Mouse (Mus musculus): Measurements from ENCODE around the gene Obscn. TPM values are rescaled to one million over a fixed set of nuclear protein-coding genes. Genes with fewer than 3 reads are reported as not detected.

Gene Obscn
- total and polyA plus RNA-seq, 3 experiments, result 315 to 894 (median 667) TPM

- DNase-seq, result no peak
- Histone ChIP-seq H3K4me1 (ENCODE audit: control insufficient read depth, insufficient read depth, low read length) (peaks cover 9% of the 10 kb centered on the region), H3K36me3 (ENCODE audit: control insufficient read depth, insufficient read depth, low read length) (peaks cover 2% of the 10 kb centered on the region), H3K4me3 (no peak overlapping the region), H3K27me3 (ENCODE audit: control insufficient read depth, insufficient read depth, low read length) (peaks cover 4% of the 10 kb centered on the region; the same call in 1 of the 2 replicates), H3K27ac (no peak overlapping the region), H3K9ac (ENCODE audit: low read depth, low read length) (no peak overlapping the region), H3K79me2 (replicated peaks; ENCODE audit: control insufficient read depth, insufficient read depth, low read length) (no peaks in the 10 kb centered on the region)
- intact Hi-C loops (cut with DNase I), result no loop called here
- TF ChIP-seq EP300 (IDR thresholded peaks at IDR 0.05; ENCODE audit: insufficient read depth, low read depth, low read length) (no peak), POLR2A (IDR thresholded peaks at IDR 0.05; ENCODE audit: insufficient read depth, low read depth, low read length) (no peak), CTCF (IDR thresholded peaks at IDR 0.05) (no peak)
- WGBS, result 60% methylated on average over 50 of the region's 50 CpGs
Measured at GRCm38 (mm10) chr11:58961364-58962177, 174.6 kb downstream of the Obscn start.

- H3K9ac ChIP-seq (ENCODE audit: low read depth, low read length), result peak overlapping the region; percentile 61
- TF ChIP-seq EP300 (IDR thresholded peaks at IDR 0.05; ENCODE audit: insufficient read depth, low read depth, low read length) (no peak), POLR2A (IDR thresholded peaks at IDR 0.05; ENCODE audit: insufficient read depth, low read depth, low read length) (0 out of 2 replicates have a peak, but pooled peaks have one; percentile 20), CTCF (IDR thresholded peaks at IDR 0.05) (peak; percentile 43)
- H3K4me1 ChIP-seq (ENCODE audit: control insufficient read depth, insufficient read depth, low read length), result peaks cover 9% of the 10 kb centered on the region
- peak; percentile 75 to 86 for DNase-seq
- no peaks in the 10 kb centered on the region for H3K79me2 ChIP-seq (replicated peaks; ENCODE audit: control insufficient read depth, insufficient read depth, low read length)
- H3K4me3 ChIP-seq, result peak overlapping the region; percentile 64
- under 1% methylated on average over 40 of the region's 40 CpGs for WGBS
- intact Hi-C loops (cut with DNase I), result no loop called here
- H3K27ac ChIP-seq, result peak overlapping the region; percentile 27
- H3K27me3 ChIP-seq (ENCODE audit: control insufficient read depth, insufficient read depth, low read length), result peaks cover 4% of the 10 kb centered on the region; the same call in 1 of the 2 replicates
- peaks cover 8% of the 10 kb centered on the region for H3K36me3 ChIP-seq (ENCODE audit: control insufficient read depth, insufficient read depth, low read length)
Measured at GRCm38 (mm10) chr11:58959921-58960465, 176.2 kb downstream of the Obscn start.

GRCm38 (mm10) chr11:58959186-58959825 lies 176.9 kb downstream of the Obscn start:
- Histone ChIP-seq H3K36me3 (ENCODE audit: control insufficient read depth, insufficient read depth, low read length) (peaks cover 8% of the 10 kb centered on the region), H3K9ac (ENCODE audit: low read depth, low read length) (no peak overlapping the region), H3K4me3 (peak overlapping the region; percentile 64), H3K4me1 (ENCODE audit: control insufficient read depth, insufficient read depth, low read length) (peaks cover 9% of the 10 kb centered on the region), H3K79me2 (replicated peaks; ENCODE audit: control insufficient read depth, insufficient read depth, low read length) (no peaks in the 10 kb centered on the region), H3K27ac (no peak overlapping the region; the same call in 1 of the 2 replicates), H3K27me3 (ENCODE audit: control insufficient read depth, insufficient read depth, low read length) (peaks cover 4% of the 10 kb centered on the region; the same call in 1 of the 2 replicates)
- intact Hi-C loops (cut with DNase I), result no loop called here
- WGBS, result 33% methylated on average over 15 of the region's 15 CpGs
- DNase-seq, result no peak
- no peak for TF ChIP-seq POLR2A (IDR thresholded peaks at IDR 0.05; ENCODE audit: insufficient read depth, low read depth, low read length)
- no peak for TF ChIP-seq CTCF (IDR thresholded peaks at IDR 0.05)
- TF ChIP-seq EP300 (IDR thresholded peaks at IDR 0.05; ENCODE audit: insufficient read depth, low read depth, low read length), result no peak

- intact Hi-C loops (cut with DNase I), result no loop called here
- DNase-seq, result no peak
- Histone ChIP-seq H3K36me3 (ENCODE audit: control insufficient read depth, insufficient read depth, low read length) (peaks cover 8% of the 10 kb centered on the region), H3K27me3 (ENCODE audit: control insufficient read depth, insufficient read depth, low read length) (peaks cover 4% of the 10 kb centered on the region; the same call in 1 of the 2 replicates), H3K9ac (ENCODE audit: low read depth, low read length) (no peak overlapping the region), H3K27ac (no peak overlapping the region), H3K4me3 (no peak overlapping the region), H3K79me2 (replicated peaks; ENCODE audit: control insufficient read depth, insufficient read depth, low read length) (no peaks in the 10 kb centered on the region), H3K4me1 (ENCODE audit: control insufficient read depth, insufficient read depth, low read length) (peaks cover 10% of the 10 kb centered on the region)
- TF ChIP-seq EP300 (IDR thresholded peaks at IDR 0.05; ENCODE audit: insufficient read depth, low read depth, low read length), result no peak
- 86% methylated on average over 6 of the region's 6 CpGs for WGBS
Measured at GRCm38 (mm10) chr11:58958536-58958935, 177.7 kb downstream of the Obscn start.

GRCm38 (mm10) chr11:58957226-58957914 lies 178.8 kb downstream of the Obscn start:
- Histone ChIP-seq H3K79me2 (replicated peaks; ENCODE audit: control insufficient read depth, insufficient read depth, low read length) (no peaks in the 10 kb centered on the region), H3K4me3 (no peak overlapping the region), H3K9ac (ENCODE audit: low read depth, low read length) (no peak overlapping the region), H3K27ac (no peak overlapping the region), H3K27me3 (ENCODE audit: control insufficient read depth, insufficient read depth, low read length) (peaks cover 4% of the 10 kb centered on the region; the same call in 1 of the 2 replicates), H3K4me1 (ENCODE audit: control insufficient read depth, insufficient read depth, low read length) (peaks cover 10% of the 10 kb centered on the region), H3K36me3 (ENCODE audit: control insufficient read depth, insufficient read depth, low read length) (peaks cover 8% of the 10 kb centered on the region)
- DNase-seq, result no peak
- intact Hi-C loops (cut with DNase I), result no loop called here
- no peak for TF ChIP-seq POLR2A (IDR thresholded peaks at IDR 0.05; ENCODE audit: insufficient read depth, low read depth, low read length)
- no peak for TF ChIP-seq EP300 (IDR thresholded peaks at IDR 0.05; ENCODE audit: insufficient read depth, low read depth, low read length)
- no peak for TF ChIP-seq CTCF (IDR thresholded peaks at IDR 0.05)
- whole genome bisulfite sequencing, result 77% methylated on average over 5 of the region's 5 CpGs

All from heart, adult 2 months (tissue).